Mouse (Mus musculus) layer of hippocampus, adult 2 months (tissue): ENCODE results near the gene Fam193b. TPM values are rescaled to one million over a fixed set of nuclear protein-coding genes. Genes with fewer than 3 reads are reported as not detected.
A peak's percentile ranks its signal among the peaks of the same experiment; 100 is the strongest.

ENCODE experiments used
- DNase-seq, 2 experiments: peaks; one replicate each; pipeline ENCODE4 v3.0.0; 2022; ENCODE audit warnings: low spot score in 2 of 2
- H3K27ac ChIP-seq: fragments of 200-600 bp; 2 replicates; pipeline ENCODE4 v1.8.1; 2022
- H3K4me3 ChIP-seq: fragments of 200-600 bp; 2 replicates; pipeline ENCODE4 v1.8.1; 2022; ENCODE audit warnings: mild to moderate bottlenecking
- CTCF ChIP-seq: fragments of 200-600 bp; conservative IDR thresholded peaks from 2 replicates; pipeline ENCODE4 v1.8.1; 2022; ENCODE audit warnings: antibody characterized with exemption, mild to moderate bottlenecking, moderate library complexity
- long read RNA-seq, 2 experiments: library from polyadenylated mRNA; stranded (forward); transcript quantifications; one replicate each; pipeline ENCODE4 v2.0.0; 2021; ENCODE audit warnings: borderline mapping rate in 2 of 2
- total RNA-seq, 2 experiments: library from RNA; stranded (reverse); gene quantifications; 2 replicates each; pipeline ENCODE4 v1.2.3; 2021

Fam193b gene
- 10 to 100 TPM; 95.3 to 97.7 TPM for total RNA-seq
- long read RNA-seq, experiment 1, full-length matches to known transcripts, result 8 of 56 reads
- long read RNA-seq, experiment 1, partial matches to known transcripts, result 11 of 56 reads
- long read RNA-seq, experiment 1, other reads (novel, unspliced or antisense), result 37 of 56 reads
- long read RNA-seq, experiment 2, full-length matches to known transcripts, result 9 of 60 reads
- long read RNA-seq, experiment 2, partial matches to known transcripts, result 8 of 60 reads
- long read RNA-seq, experiment 2, other reads (novel, unspliced or antisense), result 43 of 60 reads

GRCm38 (mm10) chr13:55571027-55571751 is at the start of gene Fam193b:
Gene Fam193b (minus strand): TSS chr13:55571120.
- Histone ChIP-seq H3K27ac (peak within 1 kb of the TSS; percentile 93), H3K4me3 (peak within 1 kb of the TSS; percentile 91)
- DNase-seq, result peak; percentile 91 to 94
- no peak for TF ChIP-seq CTCF

- Histone ChIP-seq H3K27ac (no peak overlapping the region), H3K4me3 (no peak overlapping the region)
- no peak for DNase-seq
- TF ChIP-seq CTCF, result no peak
Observed at GRCm38 (mm10) chr13:55620275-55620674, 49.4 kb upstream of the Fam193b start.

- Histone ChIP-seq H3K27ac (no peak overlapping the region), H3K4me3 (no peak overlapping the region)
- no peak for TF ChIP-seq CTCF
- DNase-seq, result no peak
Observed at GRCm38 (mm10) chr13:55619328-55619727, 48.4 kb upstream of the Fam193b start.

GRCm38 (mm10) chr13:55613471-55613870 is 42.6 kb upstream of the Fam193b start:
- H3K27ac ChIP-seq, result no peak overlapping the region
- DNase-seq, result no peak
- H3K4me3 ChIP-seq, result no peak overlapping the region
- no peak for TF ChIP-seq CTCF

GRCm38 (mm10) chr13:55611996-55612395 is 41.1 kb upstream of the Fam193b start:
- no peak overlapping the region for H3K4me3 ChIP-seq
- DNase-seq, result no peak
- H3K27ac ChIP-seq, result no peak overlapping the region
- TF ChIP-seq CTCF, result no peak

GRCm38 (mm10) chr13:55607624-55608006 is 36.7 kb upstream of the Fam193b start:
- Histone ChIP-seq H3K27ac (peak overlapping the region; percentile 84), H3K4me3 (no peak overlapping the region)
- TF ChIP-seq CTCF, result no peak
- no peak for DNase-seq

- no peak for TF ChIP-seq CTCF
- peak overlapping the region; percentile 84 for H3K27ac ChIP-seq
- no peak overlapping the region for H3K4me3 ChIP-seq
- peak; percentile 52 to 57 for DNase-seq
Observed at GRCm38 (mm10) chr13:55606899-55607623, 36.1 kb upstream of the Fam193b start.

GRCm38 (mm10) chr13:55604606-55605005 is 33.7 kb upstream of the Fam193b start:
- DNase-seq, result no peak
- no peak overlapping the region for H3K4me3 ChIP-seq
- no peak for TF ChIP-seq CTCF
- H3K27ac ChIP-seq, result no peak overlapping the region

GRCm38 (mm10) chr13:55601611-55602010 is 30.7 kb upstream of the Fam193b start:
- Histone ChIP-seq H3K4me3 (no peak overlapping the region), H3K27ac (no peak overlapping the region)
- peak; percentile 99 for TF ChIP-seq CTCF
- peak; percentile 67 to 91 for DNase-seq

GRCm38 (mm10) chr13:55600657-55601056 is 29.7 kb upstream of the Fam193b start:
- peak overlapping the region; percentile 91 for H3K27ac ChIP-seq
- no peak for TF ChIP-seq CTCF
- peak overlapping the region; percentile 79 for H3K4me3 ChIP-seq
- DNase-seq, result no peak

- peak; percentile 80 to 85 for DNase-seq
- Histone ChIP-seq H3K27ac (peak within 1 kb of the TSS; percentile 91), H3K4me3 (peak within 1 kb of the TSS; percentile 79)
- no peak for TF ChIP-seq CTCF
Observed at GRCm38 (mm10) chr13:55599566-55600540, 28.9 kb upstream of the Fam193b start, which contains the start of gene B4galt7. Gene B4galt7 (plus strand): TSS chr13:55599896.

GRCm38 (mm10) chr13:55596802-55597201 is 25.9 kb upstream of the Fam193b start:
- Histone ChIP-seq H3K4me3 (no peak overlapping the region), H3K27ac (no peak overlapping the region; the same call in 1 of the 2 replicates)
- no peak for DNase-seq
- TF ChIP-seq CTCF, result no peak
